Mouse (Mus musculus): ENCODE results near the gene Retnlg.

GRCm38 (mm10) chr16:48842266-48842665 is 30.2 kb upstream of the Retnlg start, which contains the start of gene Retnla:
- TF ChIP-seq ZC3H11A (IDR thresholded peaks at IDR 0.05; ENCODE audit: borderline replicate concordance, low read depth, low read length) = no peak
- no peak for TF ChIP-seq CHD2 (IDR thresholded peaks at IDR 0.05; ENCODE audit: low read depth, low read length)
- no peak for TF ChIP-seq ZNF384 (IDR thresholded peaks at IDR 0.05; ENCODE audit: low read depth, low read length)
